Comparison of ENCODE assay signal across 24 mouse cellular contexts in genomic region chr5:125354885-125355492, GRCm38 (mm10). TPM values are rescaled to one million over a fixed set of nuclear protein-coding genes. Genes with fewer than 3 reads are reported as not detected.
A peak's percentile ranks its signal among the peaks of the same experiment; 100 is the strongest.
DNase-seq lines count a peak whose midpoint lies in the region; ATAC-seq and TF ChIP-seq lines count a peak whose summit lies in the region.
"Had no signal": no experiment of that assay in that cellular context is flagged by ENCODE, and none has a peak within 500 bp of the region (broad histone marks: within the 10 kb centered on the region; RNA-seq: fewer than 3 reads in every experiment).

No protein-coding gene starts in this region.

- no peak for TF ChIP-seq POLR2A in myocyte (IDR thresholded peaks at IDR 0.05; ENCODE audit: insufficient read length, low read depth)

- no peak overlapping the region for H3K9ac ChIP-seq in hindbrain, postnatal 0 days (replicated peaks; ENCODE audit: low read length)
- H3K9ac ChIP-seq in hindbrain, embryonic 13.5 days: no peak overlapping the region
- no peak overlapping the region for H3K9ac ChIP-seq in stomach, embryonic 14.5 days (replicated peaks; ENCODE audit: low read depth, low read length)
- no peak overlapping the region for H3K9ac ChIP-seq in stomach, postnatal 0 days (ENCODE audit: low read length)
- H3K9ac ChIP-seq in embryonic facial prominence, embryonic 12.5 days: no peak overlapping the region
- H3K9ac ChIP-seq: limb, embryonic 12.5 days; liver, embryonic 13.5 days; lung, embryonic 14.5 days had no signal

- WGBS in hindbrain, postnatal 0 days: 55% methylated on average over 7 of the region's 7 CpGs
- 52% methylated on average over 7 of the region's 7 CpGs for WGBS in hindbrain, embryonic 13.5 days
- WGBS in stomach, embryonic 14.5 days: 32% methylated on average over 7 of the region's 7 CpGs
- 47% methylated on average over 7 of the region's 7 CpGs for WGBS in stomach, postnatal 0 days
- WGBS in embryonic facial prominence, embryonic 12.5 days: 41% methylated on average over 7 of the region's 7 CpGs

- 0 out of 2 replicates have a peak, but pooled peaks have one; percentile 58 for ATAC-seq in hindbrain, postnatal 0 days
- ATAC-seq in hindbrain, embryonic 13.5 days (ENCODE audit: low FRiP score): no peak
- 0 out of 2 replicates have a peak, but pooled peaks have one; percentile 37 for ATAC-seq in stomach, embryonic 14.5 days (ENCODE audit: insufficient number of reproducible peaks, insufficient read depth, low FRiP score, low read depth)
- no peak for ATAC-seq in stomach, postnatal 0 days (ENCODE audit: low FRiP score, low TSS enrichment)
- ATAC-seq in embryonic facial prominence, embryonic 12.5 days (ENCODE audit: insufficient number of reproducible peaks, insufficient read depth, low FRiP score, low TSS enrichment): 0 out of 2 replicates have a peak, but pooled peaks have one; percentile 55
- ATAC-seq in megakaryocyte progenitor cell, adult 5-6 weeks (replicated peaks; ENCODE audit: poor library complexity): no peak
- ATAC-seq: forebrain, embryonic 16.5 days; inflammation-experienced regulatory T-cells, adult 6 months had no signal

- H3K79me2 ChIP-seq in myocyte (ENCODE audit: control insufficient read depth, insufficient read depth): no peaks in the 10 kb centered on the region

- H3K4me3 ChIP-seq in hindbrain, postnatal 0 days (ENCODE audit: low read length): no peak overlapping the region
- H3K4me3 ChIP-seq in hindbrain, embryonic 13.5 days: no peak overlapping the region
- no peak overlapping the region for H3K4me3 ChIP-seq in stomach, embryonic 14.5 days (ENCODE audit: low read depth, low read length)
- no peak overlapping the region for H3K4me3 ChIP-seq in stomach, postnatal 0 days (ENCODE audit: low read depth, low read length)
- H3K4me3 ChIP-seq in embryonic facial prominence, embryonic 12.5 days: no peak overlapping the region
- no peak overlapping the region for H3K4me3 ChIP-seq in myocyte
- H3K4me3 ChIP-seq: erythroblast, embryonic 14.5 days; left cerebral cortex, adult 2 months; limb, embryonic 12.5 days; liver, embryonic 13.5 days had no signal

- DNase-seq in hindbrain, postnatal 0 days (ENCODE audit: low spot score): peak; percentile 43
- DNase-seq in stomach, postnatal 0 days (ENCODE audit: low spot score): no peak
- DNase-seq in layer of hippocampus, adult 9-10 months (ENCODE audit: low spot score): no peak
- DNase-seq: adrenal gland, postnatal 36 days; cerebellum, adult 2 months; cerebellum, postnatal 36 days; heart, adult 18-20 months; heart, postnatal 36 days; kidney, adult 2 months; kidney, postnatal 25 days; liver, embryonic 13.5 days; lung, embryonic 14.5 days; lung, postnatal 36 days; thymus, adult 18-20 months had no signal

- peak overlapping the region; percentile 41; the same call in 1 of the 2 replicates for H3K27ac ChIP-seq in hindbrain, postnatal 0 days
- H3K27ac ChIP-seq in hindbrain, embryonic 13.5 days: no peak overlapping the region
- no peak overlapping the region for H3K27ac ChIP-seq in stomach, embryonic 14.5 days (ENCODE audit: low read length)
- no peak overlapping the region for H3K27ac ChIP-seq in stomach, postnatal 0 days (replicated peaks)
- no peak overlapping the region for H3K27ac ChIP-seq in embryonic facial prominence, embryonic 12.5 days
- H3K27ac ChIP-seq: left cerebral cortex, adult 2 months; limb, embryonic 12.5 days; liver, embryonic 13.5 days had no signal

- H3K9me3 ChIP-seq in hindbrain, postnatal 0 days (ENCODE audit: low read length): no peaks in the 10 kb centered on the region
- H3K9me3 ChIP-seq in hindbrain, embryonic 13.5 days: no peaks in the 10 kb centered on the region
- no peaks in the 10 kb centered on the region for H3K9me3 ChIP-seq in stomach, embryonic 14.5 days (ENCODE audit: control insufficient read depth, low read depth, low read length)
- no peaks in the 10 kb centered on the region for H3K9me3 ChIP-seq in stomach, postnatal 0 days (ENCODE audit: control insufficient read depth, low read length)
- H3K9me3 ChIP-seq in embryonic facial prominence, embryonic 12.5 days: no peaks in the 10 kb centered on the region; the same call in 1 of the 2 replicates
- H3K9me3 ChIP-seq: liver, embryonic 13.5 days had no signal

- H3K36me3 ChIP-seq in hindbrain, postnatal 0 days (ENCODE audit: insufficient read depth, low read length): no peaks in the 10 kb centered on the region
- no peaks in the 10 kb centered on the region for H3K36me3 ChIP-seq in hindbrain, embryonic 13.5 days
- H3K36me3 ChIP-seq in stomach, embryonic 14.5 days (ENCODE audit: control insufficient read depth, insufficient read depth, low read length): no peaks in the 10 kb centered on the region
- no peaks in the 10 kb centered on the region for H3K36me3 ChIP-seq in stomach, postnatal 0 days (ENCODE audit: control insufficient read depth, insufficient read depth, low read length)
- no peaks in the 10 kb centered on the region for H3K36me3 ChIP-seq in embryonic facial prominence, embryonic 12.5 days
- no peaks in the 10 kb centered on the region for H3K36me3 ChIP-seq in myocyte (ENCODE audit: control insufficient read depth, insufficient read depth)
- H3K36me3 ChIP-seq: limb, embryonic 12.5 days; liver, embryonic 13.5 days had no signal

- TF ChIP-seq CTCF in hindbrain, postnatal 0 days (IDR thresholded peaks at IDR 0.05; ENCODE audit: low read depth): no peak
- TF ChIP-seq CTCF in stomach, postnatal 0 days (IDR thresholded peaks at IDR 0.05; ENCODE audit: low read depth): no peak

- no peak overlapping the region for H3K4me2 ChIP-seq in hindbrain, postnatal 0 days (ENCODE audit: low read depth, low read length)
- H3K4me2 ChIP-seq in hindbrain, embryonic 13.5 days: no peak overlapping the region
- no peak overlapping the region for H3K4me2 ChIP-seq in stomach, embryonic 14.5 days (replicated peaks; ENCODE audit: low read depth, low read length)
- H3K4me2 ChIP-seq in stomach, postnatal 0 days (replicated peaks; ENCODE audit: low read depth): no peak overlapping the region
- no peak overlapping the region for H3K4me2 ChIP-seq in embryonic facial prominence, embryonic 12.5 days (replicated peaks)
- H3K4me2 ChIP-seq in myocyte (ENCODE audit: low read depth): no peak overlapping the region
- H3K4me2 ChIP-seq: limb, embryonic 12.5 days; liver, embryonic 13.5 days; lung, embryonic 14.5 days had no signal

- H3ac ChIP-seq in myocyte (ENCODE audit: control insufficient read depth, insufficient read length): no peak overlapping the region

- no peak for TF ChIP-seq EP300 in stomach, postnatal 0 days (optimal IDR thresholded peaks at IDR 0.05)

- H3K4me1 ChIP-seq in hindbrain, postnatal 0 days (ENCODE audit: insufficient read depth, low read length): no peaks in the 10 kb centered on the region; the same call in 1 of the 2 replicates
- H3K4me1 ChIP-seq in hindbrain, embryonic 13.5 days (replicated peaks): peaks cover 7% of the 10 kb centered on the region; the same call in 1 of the 2 replicates
- 0 out of 2 replicates have a peak, but pooled peaks cover 6% of the 10 kb centered on the region for H3K4me1 ChIP-seq in stomach, embryonic 14.5 days (ENCODE audit: control insufficient read depth, insufficient read depth, low read length)
- no peaks in the 10 kb centered on the region for H3K4me1 ChIP-seq in stomach, postnatal 0 days (replicated peaks; ENCODE audit: control insufficient read depth, insufficient read depth)
- H3K4me1 ChIP-seq in embryonic facial prominence, embryonic 12.5 days: peaks cover 15% of the 10 kb centered on the region

- no peaks in the 10 kb centered on the region for H3K27me3 ChIP-seq in hindbrain, postnatal 0 days (ENCODE audit: insufficient read depth, low read length)
- no peaks in the 10 kb centered on the region for H3K27me3 ChIP-seq in hindbrain, embryonic 13.5 days
- H3K27me3 ChIP-seq in stomach, embryonic 14.5 days (ENCODE audit: control insufficient read depth, insufficient read depth, low read length): no peaks in the 10 kb centered on the region
- no peaks in the 10 kb centered on the region for H3K27me3 ChIP-seq in stomach, postnatal 0 days (ENCODE audit: control insufficient read depth, insufficient read depth, low read length)
- H3K27me3 ChIP-seq in embryonic facial prominence, embryonic 12.5 days: no peaks in the 10 kb centered on the region
- H3K27me3 ChIP-seq in myocyte (ENCODE audit: control insufficient read depth, insufficient read depth, insufficient read length): no peaks in the 10 kb centered on the region
- H3K27me3 ChIP-seq: limb, embryonic 12.5 days; liver, embryonic 13.5 days had no signal

RNA-seq across cellular contexts. Expression of gene Scarb1, which starts 14.1 kb away (rescaled TPM):
- 70.3 and 71.7 TPM in 2 replicates for total RNA-seq in hindbrain, postnatal 0 days (2014; rRNA removed)
- polyA plus RNA-seq in hindbrain, postnatal 0 days (2015; fragmentation: Nextera tagmentation; extraction: Ambion mirVana): 53.9 and 56.1 TPM in 2 replicates
- polyA plus RNA-seq in hindbrain, embryonic 13.5 days (2015; fragmentation: Nextera tagmentation; extraction: Ambion mirVana): 27.4 and 28.0 TPM in 2 replicates
- 45.0 and 47.1 TPM in 2 replicates for polyA plus RNA-seq in stomach, embryonic 14.5 days (2014; fragmentation: Nextera tagmentation; extraction: Ambion mirVana)
- 30.1 and 31.8 TPM in 2 replicates for polyA plus RNA-seq in stomach, postnatal 0 days (2015; fragmentation: Nextera tagmentation; extraction: Ambion mirVana)
- 38.8 and 40.6 TPM in 2 replicates for polyA plus RNA-seq in embryonic facial prominence, embryonic 12.5 days (2016; fragmentation: Nextera tagmentation; extraction: Ambion mirVana)
- polyA plus RNA-seq in myocyte (2012; fragmentation: generic; extraction: Trizol): 28.6 TPM
- 58.9 and 60.4 TPM in 2 replicates for total RNA-seq in megakaryocyte progenitor cell, adult 5-6 weeks (2015)
- 52.3 and 59.6 TPM in 2 replicates for total RNA-seq in megakaryocyte progenitor cell, adult 5-6 weeks (2017)

RNA-seq across cellular contexts. Expression of gene Gm10382, which starts 34.1 kb away (rescaled TPM):
- 1.3 TPM in 1 of 2 replicates, not detected in the other for total RNA-seq in hindbrain, postnatal 0 days (2014; rRNA removed)
- polyA plus RNA-seq in hindbrain, postnatal 0 days (2015; fragmentation: Nextera tagmentation; extraction: Ambion mirVana): 0.48 and 0.66 TPM in 2 replicates
- 0.55 and 1.1 TPM in 2 replicates for polyA plus RNA-seq in hindbrain, embryonic 13.5 days (2015; fragmentation: Nextera tagmentation; extraction: Ambion mirVana)
- polyA plus RNA-seq in stomach, embryonic 14.5 days (2014; fragmentation: Nextera tagmentation; extraction: Ambion mirVana): 0.20 and 0.35 TPM in 2 replicates
- polyA plus RNA-seq in stomach, postnatal 0 days (2015; fragmentation: Nextera tagmentation; extraction: Ambion mirVana): 0.51 and 0.56 TPM in 2 replicates
- polyA plus RNA-seq in embryonic facial prominence, embryonic 12.5 days (2016; fragmentation: Nextera tagmentation; extraction: Ambion mirVana): 0.31 TPM in 2 replicates
- polyA plus RNA-seq in myocyte (2012; fragmentation: generic; extraction: Trizol): 1.9 TPM
- total RNA-seq in megakaryocyte progenitor cell, adult 5-6 weeks (2015): not detected in 2 replicates
- 0.91 and 1.3 TPM in 2 replicates for total RNA-seq in megakaryocyte progenitor cell, adult 5-6 weeks (2017)
- total RNA-seq: heart, postnatal 36 days had no signal

RNA-seq across cellular contexts. Expression of gene Ubc, which starts 35.0 kb away (rescaled TPM):
- 911 and 1,042 TPM in 2 replicates for total RNA-seq in hindbrain, postnatal 0 days (2014; rRNA removed)
- 1,155 and 1,219 TPM in 2 replicates for polyA plus RNA-seq in hindbrain, postnatal 0 days (2015; fragmentation: Nextera tagmentation; extraction: Ambion mirVana)
- 1,201 and 1,293 TPM in 2 replicates for polyA plus RNA-seq in hindbrain, embryonic 13.5 days (2015; fragmentation: Nextera tagmentation; extraction: Ambion mirVana)
- 1,055 and 1,113 TPM in 2 replicates for polyA plus RNA-seq in stomach, embryonic 14.5 days (2014; fragmentation: Nextera tagmentation; extraction: Ambion mirVana)
- 537 and 549 TPM in 2 replicates for polyA plus RNA-seq in stomach, postnatal 0 days (2015; fragmentation: Nextera tagmentation; extraction: Ambion mirVana)
- polyA plus RNA-seq in embryonic facial prominence, embryonic 12.5 days (2016; fragmentation: Nextera tagmentation; extraction: Ambion mirVana): 1,075 and 1,101 TPM in 2 replicates
- polyA plus RNA-seq in myocyte (2012; fragmentation: generic; extraction: Trizol): 878 TPM
- 172 and 201 TPM in 2 replicates for total RNA-seq in megakaryocyte progenitor cell, adult 5-6 weeks (2015)
- total RNA-seq in megakaryocyte progenitor cell, adult 5-6 weeks (2017): 204 and 293 TPM in 2 replicates

Comparison
In these comparisons a context has a peak if more than half of its experiments do, and no peak if none do; other contexts are left out.
1. ATAC-seq: peak in hindbrain, postnatal 0 days (single experiment), stomach, embryonic 14.5 days (single experiment) and embryonic facial prominence, embryonic 12.5 days (single experiment); none in hindbrain, embryonic 13.5 days (single experiment), stomach, postnatal 0 days (single experiment) and megakaryocyte progenitor cell, adult 5-6 weeks (single experiment).